Mouse (Mus musculus) lung, embryonic 16.5 days (tissue): ENCODE measurements at regions not wholly inside any gene's neighbourhood (a gene's known extent, or its start where the extent isn't known, plus 50 kb on each side); places are given as distances from the start of the nearest gene placed in this dataset.
A peak's percentile ranks its signal among the peaks of the same experiment; 100 is the strongest.
"Not testable (repeated sequence)": the region's sequence is repeated elsewhere in the genome, so short reads cannot be mapped to it uniquely, and the experiment has no call there.

Experiments
- ATAC-seq: fragments of 200-750 bp; cut with Nextera tagmentation; 2 replicates; pipeline ENCODE4 v1.8.0; 2017; ENCODE audit warnings: low read depth, mild to moderate bottlenecking, moderate library complexity
- H3K27ac ChIP-seq: fragments of 300-500 bp; sonication (generic); 2 replicates; pipeline ENCODE4 v1.5.1; 2014; ENCODE audit warnings: mild to moderate bottlenecking, control low read depth, low read length
- H3K27me3 ChIP-seq: fragments of 300-500 bp; sonication (generic); 2 replicates; pipeline ENCODE4 v1.6.1; 2014; ENCODE audit warnings: low read depth, low read length, mixed read lengths; ENCODE audit not compliant: control insufficient read depth, insufficient read depth
- H3K36me3 ChIP-seq: fragments of 300-500 bp; sonication (generic); 2 replicates; pipeline ENCODE4 v1.6.1; 2014; ENCODE audit warnings: low read length; ENCODE audit not compliant: control insufficient read depth, insufficient read depth
- H3K4me1 ChIP-seq: fragments of 300-500 bp; sonication (generic); replicated peaks from 2 replicates; pipeline ENCODE4 v1.6.1; 2014; ENCODE audit warnings: low read length, mixed read lengths; ENCODE audit not compliant: control insufficient read depth, insufficient read depth
- H3K4me2 ChIP-seq: fragments of 300-500 bp; sonication (generic); 2 replicates; pipeline ENCODE4 v1.6.1; 2014; ENCODE audit warnings: low read depth, low read length, control low read depth
- H3K4me3 ChIP-seq: fragments of 300-500 bp; sonication (generic); 2 replicates; pipeline ENCODE4 v1.5.1; 2014; ENCODE audit warnings: mild to moderate bottlenecking, low read length, control low read depth
- H3K9ac ChIP-seq: fragments of 300-500 bp; sonication (generic); 2 replicates; pipeline ENCODE4 v1.6.1; 2014; ENCODE audit warnings: low read length, control low read depth
- H3K9me3 ChIP-seq: fragments of 300-500 bp; sonication (generic); 2 replicates; pipeline ENCODE4 v1.6.1; 2016; ENCODE audit warnings: low read length; ENCODE audit not compliant: control insufficient read depth
- WGBS: fragments of 180-500 bp; shearing (Covaris S2); extraction: QIAGEN DNeasy Blood & Tissue Kit; methylation state at CpG from one replicate; pipeline ENCODE4 v1.1.7; 2014; 5-methylcytosine and 5-hydroxymethylcytosine counted together

DNA sequence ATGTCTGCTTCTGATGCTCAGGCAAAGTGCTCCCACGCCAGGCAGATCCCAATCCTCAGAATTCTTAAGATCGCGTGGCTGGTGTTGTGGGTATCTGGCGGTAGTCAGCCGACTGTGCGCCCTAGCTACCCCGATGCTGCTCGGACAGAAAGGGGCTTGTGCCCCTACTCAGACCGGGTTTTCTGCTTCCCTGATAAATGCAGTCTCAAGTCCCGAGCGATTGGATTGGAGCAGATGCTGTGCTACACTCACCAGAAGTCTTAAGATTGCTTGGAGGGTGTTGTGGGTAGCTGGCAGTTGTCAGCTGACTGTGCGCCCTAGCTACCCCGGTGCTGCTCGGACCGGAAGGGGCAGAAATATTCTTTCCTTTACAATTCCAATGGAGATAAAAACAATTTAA is 99.3 kb downstream of the Gm7489 start:
- not testable (repeated sequence) for H3K4me2 ChIP-seq, H3K4me1 ChIP-seq, H3K27ac ChIP-seq, H3K9ac ChIP-seq, H3K4me3 ChIP-seq, H3K9me3 ChIP-seq, H3K36me3 ChIP-seq, H3K27me3 ChIP-seq, ATAC-seq
- WGBS, result 89% methylated on average over 15 of the region's 15 CpGs

DNA sequence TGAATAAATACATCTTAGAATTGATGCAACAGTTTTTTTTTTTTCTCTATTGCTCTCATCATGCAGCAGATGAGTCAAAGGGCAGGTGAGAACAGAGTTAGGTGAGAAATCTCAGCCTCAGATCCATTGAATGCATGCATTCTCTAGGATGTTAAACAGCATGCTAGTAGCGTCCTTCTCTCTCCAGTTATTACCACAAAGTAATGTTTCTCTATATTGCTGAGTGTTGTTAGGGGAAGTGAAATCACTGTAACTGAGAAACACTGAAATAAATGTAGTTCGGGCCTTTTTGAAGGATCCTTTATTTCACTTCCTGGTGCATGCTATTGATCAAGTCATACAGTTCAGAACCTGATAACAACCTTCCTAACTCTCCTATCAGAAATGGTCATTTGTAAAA is 105.2 kb downstream of the Gm7489 start:
- ATAC-seq, result no peak
- H3K36me3 ChIP-seq, result no peaks in the 10 kb centered on the region
- 64% methylated on average over 2 of the region's 2 CpGs for WGBS
- no peaks in the 10 kb centered on the region for H3K27me3 ChIP-seq
- H3K9me3 ChIP-seq, result no peaks in the 10 kb centered on the region
- H3K4me1 ChIP-seq, result no peaks in the 10 kb centered on the region
- H3K4me2 ChIP-seq, result no peak overlapping the region
- H3K4me3 ChIP-seq, result no peak overlapping the region
- no peak overlapping the region for H3K27ac ChIP-seq
- H3K9ac ChIP-seq, result no peak overlapping the region

DNA sequence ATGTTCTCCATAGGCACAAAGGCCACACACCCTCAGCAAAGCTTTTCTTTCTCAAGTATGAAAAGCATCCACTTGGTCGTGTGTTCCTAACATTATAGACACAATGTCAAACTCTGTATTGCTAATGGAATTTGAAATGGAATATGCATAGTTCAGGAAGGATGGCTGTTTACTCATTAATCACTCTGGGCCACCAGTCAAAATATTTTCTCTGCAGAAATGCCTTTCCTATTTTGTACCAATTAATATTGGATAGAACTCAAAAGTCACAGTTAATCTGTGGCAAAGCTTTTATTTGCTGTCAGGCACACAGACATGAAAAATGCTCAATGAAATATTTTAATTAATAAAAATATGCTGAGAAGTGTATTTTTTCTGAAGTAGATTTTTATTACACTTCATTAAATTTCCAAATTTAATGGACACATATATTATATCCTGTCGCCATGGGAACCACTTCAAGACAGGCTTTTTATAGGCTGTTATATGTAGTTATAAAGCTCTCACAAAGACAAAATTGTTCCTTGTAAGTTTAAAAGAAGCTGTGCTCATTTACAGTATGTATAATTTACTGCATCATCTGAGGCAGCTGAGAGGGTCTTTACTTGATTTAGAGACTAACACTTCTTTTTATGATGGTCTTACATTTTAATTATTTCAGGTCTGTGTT is 110.6 kb downstream of the Gm7489 start:
- H3K4me2 ChIP-seq, result no peak overlapping the region
- no peak overlapping the region for H3K27ac ChIP-seq
- no peaks in the 10 kb centered on the region for H3K9me3 ChIP-seq
- H3K9ac ChIP-seq, result no peak overlapping the region
- H3K36me3 ChIP-seq, result no peaks in the 10 kb centered on the region
- H3K4me3 ChIP-seq, result no peak overlapping the region
- no peaks in the 10 kb centered on the region for H3K27me3 ChIP-seq
- H3K4me1 ChIP-seq, result no peaks in the 10 kb centered on the region
- 42% methylated on average over 2 of the region's 2 CpGs for WGBS
- ATAC-seq, result peak; percentile 76

DNA sequence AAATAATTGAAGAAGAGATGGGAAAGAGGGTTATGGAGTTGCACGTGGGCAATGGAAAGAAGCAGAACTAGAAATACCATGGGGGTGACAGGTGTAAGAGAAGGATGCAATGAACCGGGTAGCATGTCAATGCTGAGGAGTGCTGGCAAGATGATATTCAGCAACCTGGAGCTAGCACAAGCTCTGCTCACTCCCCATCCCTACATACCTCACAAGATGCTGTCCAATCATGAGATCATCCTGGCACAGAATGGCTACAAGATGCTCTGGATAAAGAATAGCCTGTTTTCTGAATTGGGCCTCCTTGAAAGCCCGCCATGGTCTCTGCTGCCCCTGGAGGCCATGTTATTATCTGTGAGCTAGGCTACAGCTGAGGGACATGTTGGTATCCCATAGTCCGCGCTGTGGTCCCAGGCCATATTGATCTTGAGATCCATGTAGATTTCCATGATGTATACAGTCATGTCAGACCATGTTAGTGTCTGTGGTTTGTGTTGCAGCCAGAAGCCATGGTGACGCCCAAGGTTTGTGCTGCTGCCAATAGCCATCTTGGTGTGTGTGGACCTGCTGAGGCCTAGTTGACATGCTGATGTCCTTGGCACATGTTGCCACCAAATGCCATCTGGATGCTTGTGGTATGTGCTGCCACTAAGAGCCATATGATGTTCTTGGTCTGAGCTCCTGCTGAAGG is 114.0 kb downstream of the Gm7489 start:
- H3K4me1 ChIP-seq, result no peaks in the 10 kb centered on the region
- no peak overlapping the region for H3K9ac ChIP-seq
- H3K27me3 ChIP-seq, result no peaks in the 10 kb centered on the region

DNA sequence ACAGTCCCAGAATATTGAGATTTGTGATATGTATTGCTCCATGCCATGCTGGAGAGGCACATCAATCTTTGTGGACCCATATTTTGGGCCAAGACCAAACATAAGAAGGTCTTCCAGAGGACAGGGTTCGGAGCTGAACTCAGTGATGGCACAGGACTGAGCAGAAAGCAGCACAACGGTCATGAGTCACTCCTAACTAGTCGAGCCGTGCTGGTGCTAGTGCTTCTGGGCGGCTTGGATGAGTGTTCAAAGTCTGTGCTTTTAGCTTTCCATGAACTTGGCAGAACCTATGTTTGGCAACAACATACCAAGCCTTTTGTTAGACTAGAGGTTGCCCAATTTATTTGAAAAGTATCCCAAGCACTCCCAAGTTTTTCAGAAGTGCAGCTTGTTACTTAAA is 149.1 kb downstream of the Gm7489 start:
- Histone ChIP-seq H3K36me3 (no peaks in the 10 kb centered on the region), H3K27me3 (no peaks in the 10 kb centered on the region), H3K4me2 (no peak overlapping the region), H3K9me3 (no peaks in the 10 kb centered on the region), H3K4me3 (no peak overlapping the region), H3K27ac (no peak overlapping the region), H3K4me1 (no peaks in the 10 kb centered on the region), H3K9ac (no peak overlapping the region)
- no peak for ATAC-seq
- WGBS, result 74% methylated on average over 5 of the region's 5 CpGs

More for the DNA sequence above, 114.0 kb downstream of the Gm7489 start:
- Histone ChIP-seq H3K36me3 (no peaks in the 10 kb centered on the region), H3K9me3 (no peaks in the 10 kb centered on the region), H3K4me3 (no peak overlapping the region), H3K4me2 (no peak overlapping the region), H3K27ac (no peak overlapping the region)
- no peak for ATAC-seq
- 92% methylated on average over 6 of the region's 6 CpGs for WGBS

DNA sequence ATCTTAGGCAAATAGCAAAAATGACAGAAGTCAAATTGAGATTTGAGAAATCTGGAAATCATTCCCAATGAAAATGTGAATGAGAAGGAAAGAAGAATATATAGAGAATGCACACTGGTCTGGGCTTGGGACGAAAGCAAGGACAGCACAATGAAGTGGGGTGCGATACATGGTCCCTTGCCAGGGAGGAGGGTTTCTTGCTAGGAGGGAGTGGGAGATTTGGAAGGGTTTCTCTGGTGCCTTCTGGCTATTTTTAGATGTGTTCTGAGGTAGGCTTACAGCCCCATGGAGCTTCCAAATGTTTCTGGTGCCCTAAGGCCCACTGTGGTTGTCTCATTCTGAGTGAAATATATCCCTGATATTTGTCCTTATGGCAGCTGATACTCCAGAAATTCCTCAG is 166.0 kb downstream of the Gm7489 start:
- no peak overlapping the region for H3K27ac ChIP-seq
- H3K4me1 ChIP-seq, result no peaks in the 10 kb centered on the region
- no peak overlapping the region for H3K4me3 ChIP-seq
- H3K9me3 ChIP-seq, result no peaks in the 10 kb centered on the region
- no peak overlapping the region for H3K9ac ChIP-seq
- no peaks in the 10 kb centered on the region for H3K36me3 ChIP-seq
- 82% methylated on average over 2 of the region's 2 CpGs for WGBS
- no peaks in the 10 kb centered on the region for H3K27me3 ChIP-seq
- H3K4me2 ChIP-seq, result no peak overlapping the region
- no peak for ATAC-seq

DNA sequence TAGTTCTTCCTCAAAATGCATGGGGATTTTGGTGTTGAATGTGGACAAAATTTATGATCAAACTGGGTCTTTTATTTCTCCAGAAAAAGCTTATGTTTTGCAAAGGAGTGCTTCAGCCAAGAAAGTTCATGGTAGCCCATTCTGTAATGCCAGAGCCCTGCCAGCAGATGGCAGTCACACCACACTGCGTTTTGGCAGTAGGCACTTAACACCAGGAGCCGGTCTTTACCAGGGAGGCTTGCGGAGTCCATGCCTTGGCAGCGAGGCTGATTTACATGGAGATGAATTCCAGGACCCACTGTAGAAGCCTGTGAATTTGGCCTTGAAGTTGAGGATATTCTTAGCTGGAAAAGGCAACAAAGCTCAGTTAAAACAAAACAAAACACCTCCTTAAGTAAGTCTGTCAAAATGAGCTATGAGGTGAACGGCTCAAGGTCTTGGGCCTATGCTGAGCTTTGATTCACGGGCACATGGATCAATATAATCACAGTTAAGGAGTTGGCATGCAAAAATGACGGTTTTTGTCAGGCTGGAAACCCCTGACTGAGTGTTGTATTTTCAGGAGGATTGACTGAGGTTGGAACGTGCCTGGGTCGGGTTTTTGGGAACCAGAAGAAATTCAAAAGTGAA is 185.4 kb downstream of the Gm7489 start:
- no peaks in the 10 kb centered on the region for H3K9me3 ChIP-seq
- 30% methylated on average over 9 of the region's 9 CpGs for WGBS
- no peak overlapping the region for H3K4me2 ChIP-seq
- H3K27me3 ChIP-seq, result no peaks in the 10 kb centered on the region
- H3K27ac ChIP-seq, result no peak overlapping the region
- no peak overlapping the region for H3K4me3 ChIP-seq
- no peak overlapping the region for H3K9ac ChIP-seq
- H3K36me3 ChIP-seq, result no peaks in the 10 kb centered on the region
- ATAC-seq, result peak; percentile 80
- peaks cover 3% of the 10 kb centered on the region; the same call in 1 of the 2 replicates for H3K4me1 ChIP-seq

DNA sequence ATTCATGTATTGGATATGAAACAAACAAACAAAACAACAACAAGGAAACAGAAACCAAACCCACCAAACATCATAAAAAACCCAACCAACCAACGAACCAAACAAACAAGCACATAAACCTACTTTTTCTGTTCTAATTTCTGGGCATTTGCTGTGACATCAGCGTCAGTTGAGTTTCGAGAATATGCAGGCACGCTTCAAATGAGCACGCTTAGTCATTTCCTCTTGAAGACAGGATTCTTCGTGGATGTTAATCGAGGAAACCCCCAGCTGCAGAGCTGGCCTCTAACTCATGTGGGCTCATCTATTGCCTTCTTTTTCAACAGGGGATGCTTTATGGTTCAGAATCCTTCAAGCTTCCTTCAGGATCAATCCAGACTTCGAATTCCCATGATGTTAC is 187.0 kb downstream of the Gm7489 start:
- WGBS, result 54% methylated on average over 8 of the region's 8 CpGs
- Histone ChIP-seq H3K9me3 (no peaks in the 10 kb centered on the region), H3K4me2 (no peak overlapping the region), H3K9ac (no peak overlapping the region; the same call in 1 of the 2 replicates), H3K4me3 (no peak overlapping the region), H3K4me1 (peaks cover 3% of the 10 kb centered on the region; the same call in 1 of the 2 replicates), H3K27ac (no peak overlapping the region), H3K27me3 (no peaks in the 10 kb centered on the region), H3K36me3 (no peaks in the 10 kb centered on the region)
- ATAC-seq, result no peak

DNA sequence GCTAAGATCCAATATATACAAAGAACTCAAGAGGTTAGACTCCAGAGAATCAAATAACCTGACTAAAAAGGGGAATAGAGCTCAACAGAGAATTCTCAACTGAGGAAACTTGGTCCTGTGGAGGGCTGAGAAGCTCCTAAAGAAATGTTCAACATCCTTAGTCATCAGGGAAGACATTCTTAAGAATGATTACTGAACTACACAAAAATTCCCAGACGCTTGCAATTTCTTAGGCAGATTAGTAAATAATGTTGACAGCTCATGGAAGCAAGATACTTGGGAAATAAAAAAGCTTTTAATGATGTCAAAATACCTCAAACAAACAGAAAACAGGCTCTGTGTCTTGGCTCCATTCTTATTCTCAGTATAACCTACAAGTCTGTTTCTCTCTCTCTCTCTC is 206.6 kb downstream of the Gm7489 start:
- Histone ChIP-seq H3K27ac (no peak overlapping the region), H3K27me3 (no peaks in the 10 kb centered on the region), H3K9me3 (no peaks in the 10 kb centered on the region), H3K4me1 (no peaks in the 10 kb centered on the region), H3K36me3 (no peaks in the 10 kb centered on the region), H3K4me3 (no peak overlapping the region), H3K4me2 (no peak overlapping the region), H3K9ac (no peak overlapping the region)
- WGBS, result 64% methylated on average over 1 of the region's 1 CpGs
- ATAC-seq, result no peak
